Mouse (Mus musculus): ENCODE data around the gene Ppp5c. TPM values are rescaled to one million over a fixed set of nuclear protein-coding genes. Genes with fewer than 3 reads are reported as not detected.

The Ppp5c gene
- polyA plus RNA-seq, 1 experiment = 126 TPM

- H3ac ChIP-seq (ENCODE audit: control insufficient read depth, insufficient read length) = no peak overlapping the region
- TF ChIP-seq POLR2AphosphoS2 (IDR thresholded peaks at IDR 0.05; ENCODE audit: insufficient read length, low read depth) = no peak
- H3K36me3 ChIP-seq (ENCODE audit: control insufficient read depth, insufficient read depth) = peaks cover 7% of the 10 kb centered on the region
- no peaks in the 10 kb centered on the region for H3K27me3 ChIP-seq (ENCODE audit: control insufficient read depth, insufficient read depth, insufficient read length)
- no peak overlapping the region for H3K4me2 ChIP-seq (ENCODE audit: low read depth)
- no peak overlapping the region for H3K4me3 ChIP-seq
- peaks cover 31% of the 10 kb centered on the region for H3K79me2 ChIP-seq (ENCODE audit: control insufficient read depth, insufficient read depth)
Observed at GRCm38 (mm10) chr7:17019426-17020166, 8.1 kb downstream of the Ppp5c start.

GRCm38 (mm10) chr7:17017921-17018320 is 9.8 kb downstream of the Ppp5c start:
- Histone ChIP-seq H3K27me3 (ENCODE audit: control insufficient read depth, insufficient read depth, insufficient read length) (no peaks in the 10 kb centered on the region), H3K36me3 (ENCODE audit: control insufficient read depth, insufficient read depth) (peaks cover 7% of the 10 kb centered on the region), H3ac (ENCODE audit: control insufficient read depth, insufficient read length) (no peak overlapping the region), H3K4me2 (ENCODE audit: low read depth) (peak overlapping the region; percentile 57), H3K4me3 (no peak overlapping the region), H3K79me2 (ENCODE audit: control insufficient read depth, insufficient read depth) (peaks cover 23% of the 10 kb centered on the region)
- TF ChIP-seq USF1 (IDR thresholded peaks at IDR 0.05; ENCODE audit: low read depth) = no peak
- no peak for TF ChIP-seq MYOD1 (IDR thresholded peaks at IDR 0.05; ENCODE audit: control insufficient read depth in 1 of 3, insufficient read length in 2 of 3, low read depth in 2 of 3)
- no peak for TF ChIP-seq TCF3 (IDR thresholded peaks at IDR 0.05; ENCODE audit: insufficient read length, low read depth)
- TF ChIP-seq REST (IDR thresholded peaks at IDR 0.05; ENCODE audit: insufficient read depth, insufficient read length) = no peak
- no peak for TF ChIP-seq CEBPB (IDR thresholded peaks at IDR 0.05; ENCODE audit: insufficient read depth, poor library complexity, severe bottlenecking)
- no peak for TF ChIP-seq POLR2A (IDR thresholded peaks at IDR 0.05; ENCODE audit: insufficient read length, low read depth)
- TF ChIP-seq MYOG (IDR thresholded peaks at IDR 0.05; ENCODE audit: control insufficient read depth in 1 of 3, insufficient read depth in 1 of 3, insufficient read length in 2 of 3, low read depth in 2 of 3) = no peak
- no peak for TF ChIP-seq MAX (IDR thresholded peaks at IDR 0.05; ENCODE audit: low read depth)
- TF ChIP-seq TCF12 (IDR thresholded peaks at IDR 0.05; ENCODE audit: insufficient read depth, poor library complexity, severe bottlenecking) = no peak
- TF ChIP-seq E2F4 (IDR thresholded peaks at IDR 0.05; ENCODE audit: insufficient read depth) = no peak
- no peak for TF ChIP-seq POLR2AphosphoS2 (IDR thresholded peaks at IDR 0.05; ENCODE audit: insufficient read length, low read depth)
- no peak for TF ChIP-seq SRF (IDR thresholded peaks at IDR 0.05; ENCODE audit: control insufficient read depth, insufficient read length, low read depth)

- peaks cover 7% of the 10 kb centered on the region for H3K36me3 ChIP-seq (ENCODE audit: control insufficient read depth, insufficient read depth)
- TF ChIP-seq TCF12 (IDR thresholded peaks at IDR 0.05; ENCODE audit: insufficient read depth, poor library complexity, severe bottlenecking) = no peak
- peak in 2 of 3 experiments; percentile 85 to 90 for TF ChIP-seq MYOD1 (IDR thresholded peaks at IDR 0.05; ENCODE audit: control insufficient read depth in 1 of 3, insufficient read length in 2 of 3, low read depth in 2 of 3)
- no peak for TF ChIP-seq POLR2AphosphoS2 (IDR thresholded peaks at IDR 0.05; ENCODE audit: insufficient read length, low read depth)
- no peak for TF ChIP-seq CEBPB (IDR thresholded peaks at IDR 0.05; ENCODE audit: insufficient read depth, poor library complexity, severe bottlenecking)
- TF ChIP-seq MYOG (IDR thresholded peaks at IDR 0.05; ENCODE audit: control insufficient read depth in 1 of 3, insufficient read depth in 1 of 3, insufficient read length in 2 of 3, low read depth in 2 of 3) = peak; percentile 19 to 93 (median 59)
Observed at GRCm38 (mm10) chr7:17017036-17017435, 10.7 kb downstream of the Ppp5c start.

GRCm38 (mm10) chr7:17015381-17015780 is 12.3 kb downstream of the Ppp5c start:
- H3K4me3 ChIP-seq = no peak overlapping the region
- H3K36me3 ChIP-seq (ENCODE audit: control insufficient read depth, insufficient read depth) = peaks cover 19% of the 10 kb centered on the region
- TF ChIP-seq MYOD1 (IDR thresholded peaks at IDR 0.05; ENCODE audit: control insufficient read depth in 1 of 3, insufficient read length in 2 of 3, low read depth in 2 of 3) = no peak
- TF ChIP-seq CEBPB (IDR thresholded peaks at IDR 0.05; ENCODE audit: insufficient read depth, poor library complexity, severe bottlenecking) = no peak
- TF ChIP-seq POLR2AphosphoS2 (IDR thresholded peaks at IDR 0.05; ENCODE audit: insufficient read length, low read depth) = no peak
- TF ChIP-seq POLR2A (IDR thresholded peaks at IDR 0.05; ENCODE audit: insufficient read length, low read depth) = no peak
- TF ChIP-seq SRF (IDR thresholded peaks at IDR 0.05; ENCODE audit: control insufficient read depth, insufficient read length, low read depth) = no peak
- no peak for TF ChIP-seq E2F4 (IDR thresholded peaks at IDR 0.05; ENCODE audit: insufficient read depth)
- TF ChIP-seq TCF12 (IDR thresholded peaks at IDR 0.05; ENCODE audit: insufficient read depth, poor library complexity, severe bottlenecking) = no peak
- no peak for TF ChIP-seq REST (IDR thresholded peaks at IDR 0.05; ENCODE audit: insufficient read depth, insufficient read length)
- no peak for TF ChIP-seq MAX (IDR thresholded peaks at IDR 0.05; ENCODE audit: low read depth)
- TF ChIP-seq USF1 (IDR thresholded peaks at IDR 0.05; ENCODE audit: low read depth) = no peak
- TF ChIP-seq TCF3 (IDR thresholded peaks at IDR 0.05; ENCODE audit: insufficient read length, low read depth) = no peak
- no peak for TF ChIP-seq MYOG (IDR thresholded peaks at IDR 0.05; ENCODE audit: control insufficient read depth in 1 of 3, insufficient read depth in 1 of 3, insufficient read length in 2 of 3, low read depth in 2 of 3)

More at GRCm38 (mm10) chr7:17017036-17017435, 10.7 kb downstream of the Ppp5c start:
- H3K4me2 ChIP-seq (ENCODE audit: low read depth) = peak overlapping the region; percentile 68
- H3ac ChIP-seq (ENCODE audit: control insufficient read depth, insufficient read length) = no peak overlapping the region
- no peak overlapping the region for H3K4me3 ChIP-seq
- H3K27me3 ChIP-seq (ENCODE audit: control insufficient read depth, insufficient read depth, insufficient read length) = no peaks in the 10 kb centered on the region
- H3K79me2 ChIP-seq (ENCODE audit: control insufficient read depth, insufficient read depth) = peaks cover 21% of the 10 kb centered on the region

More at GRCm38 (mm10) chr7:17015381-17015780, 12.3 kb downstream of the Ppp5c start:
- H3K4me2 ChIP-seq (ENCODE audit: low read depth) = no peak overlapping the region
- peaks cover 11% of the 10 kb centered on the region for H3K79me2 ChIP-seq (ENCODE audit: control insufficient read depth, insufficient read depth)
- H3K27me3 ChIP-seq (ENCODE audit: control insufficient read depth, insufficient read depth, insufficient read length) = no peaks in the 10 kb centered on the region
- H3ac ChIP-seq (ENCODE audit: control insufficient read depth, insufficient read length) = no peak overlapping the region
